Mouse (Mus musculus) intestine, embryonic 14.5 days (tissue): ENCODE results near the gene Rgs3. TPM values are rescaled to one million over a fixed set of nuclear protein-coding genes. Genes with fewer than 3 reads are reported as not detected.

Experiments used
- ATAC-seq: fragments of 200-750 bp; cut with Nextera tagmentation; replicated peaks from 2 replicates; pipeline ENCODE4 v1.8.0; 2017; ENCODE audit warnings: low read depth, moderate number of reproducible peaks, moderate TSS enrichment, moderate library complexity; ENCODE audit not compliant: low FRiP score, low TSS enrichment
- DNase-seq: peaks from one replicate; pipeline ENCODE4 v3.0.0-alpha.2; 2018; ENCODE audit warnings: low spot score
- H3K27ac ChIP-seq: fragments of 300-500 bp; sonication (generic); 2 replicates; pipeline ENCODE4 v1.5.1; 2014; ENCODE audit warnings: low read depth, mild to moderate bottlenecking, control low read depth
- H3K27me3 ChIP-seq: fragments of 300-500 bp; sonication (generic); replicated peaks from 2 replicates; pipeline ENCODE4 v1.6.1; 2014; ENCODE audit warnings: low read length, control low read depth; ENCODE audit not compliant: control insufficient read depth, insufficient read depth
- H3K36me3 ChIP-seq: fragments of 300-500 bp; sonication (generic); 2 replicates; pipeline ENCODE4 v1.6.1; 2014; ENCODE audit warnings: low read length, control low read depth; ENCODE audit not compliant: control insufficient read depth, insufficient read depth
- H3K4me1 ChIP-seq: fragments of 300-500 bp; sonication (generic); replicated peaks from 2 replicates; pipeline ENCODE4 v1.6.1; 2014; ENCODE audit warnings: low read length, control low read depth, mixed read lengths; ENCODE audit not compliant: control insufficient read depth, insufficient read depth
- H3K4me2 ChIP-seq: fragments of 300-500 bp; sonication (generic); 2 replicates; pipeline ENCODE4 v1.6.1; 2014; ENCODE audit warnings: low read length
- H3K4me3 ChIP-seq: fragments of 300-500 bp; sonication (generic); 2 replicates; pipeline ENCODE4 v1.5.1; 2014; ENCODE audit warnings: low read depth, low read length, control low read depth, mixed read lengths
- H3K9ac ChIP-seq: fragments of 300-500 bp; sonication (generic); 2 replicates; pipeline ENCODE4 v1.6.1; 2014; ENCODE audit warnings: mild to moderate bottlenecking, low read length
- H3K9me3 ChIP-seq: fragments of 300-500 bp; sonication (generic); 2 replicates; pipeline ENCODE4 v1.6.1; 2016; ENCODE audit warnings: low read length, control low read depth; ENCODE audit not compliant: control insufficient read depth
- WGBS: fragments of 180-500 bp; shearing (Covaris S2); extraction: QIAGEN DNeasy Blood & Tissue Kit; methylation state at CpG from one replicate; pipeline ENCODE4 v1.1.7; 2014; 5-methylcytosine and 5-hydroxymethylcytosine counted together
- polyA plus RNA-seq: library from polyadenylated mRNA; unstranded; fragments of >200 nt; fragmentation: Nextera tagmentation; extraction: Ambion mirVana; gene quantifications from 2 replicates; pipeline ENCODE4 v1.2.1, GENCODE M21; 2014

The Rgs3 gene
- polyA plus RNA-seq, 1 experiment from 2014 or later: 35.0 TPM

GRCm38 (mm10) chr4:62669094-62670071 is 109.7 kb downstream of the Rgs3 start:
- no peak overlapping the region for H3K9ac ChIP-seq

GRCm38 (mm10) chr4:62673531-62674030 is 113.9 kb downstream of the Rgs3 start:
- no peaks in the 10 kb centered on the region for H3K9me3 ChIP-seq
- H3K36me3 ChIP-seq: no peaks in the 10 kb centered on the region
- peak overlapping the region; percentile 55 for H3K4me3 ChIP-seq
- H3K27ac ChIP-seq: no peak overlapping the region
- peak overlapping the region; percentile 61 for H3K4me2 ChIP-seq
- H3K9ac ChIP-seq: peak overlapping the region; percentile 65
- 7% methylated on average over 9 of the region's 9 CpGs for WGBS
- peak; percentile 66 for DNase-seq
- peaks cover 43% of the 10 kb centered on the region for H3K4me1 ChIP-seq
- ATAC-seq: peak; percentile 66
- no peaks in the 10 kb centered on the region for H3K27me3 ChIP-seq

More at GRCm38 (mm10) chr4:62669094-62670071, 109.7 kb downstream of the Rgs3 start:
- DNase-seq (no peak), ATAC-seq (0 out of 2 replicates have a peak, but pooled peaks have one; percentile 28)
- Histone ChIP-seq H3K36me3 (no peaks in the 10 kb centered on the region), H3K4me1 (peaks cover 15% of the 10 kb centered on the region), H3K4me3 (no peak overlapping the region), H3K4me2 (no peak overlapping the region), H3K27ac (peak overlapping the region; percentile 40; the same call in 1 of the 2 replicates), H3K9me3 (no peaks in the 10 kb centered on the region), H3K27me3 (no peaks in the 10 kb centered on the region)
- WGBS: 64% methylated on average over 13 of the region's 13 CpGs

GRCm38 (mm10) chr4:62674031-62674995 is 114.7 kb downstream of the Rgs3 start:
- Histone ChIP-seq H3K9ac (peak overlapping the region; percentile 65), H3K9me3 (no peaks in the 10 kb centered on the region), H3K36me3 (no peaks in the 10 kb centered on the region), H3K4me3 (peak overlapping the region; percentile 55), H3K27me3 (no peaks in the 10 kb centered on the region), H3K4me2 (peak overlapping the region; percentile 61), H3K4me1 (peaks cover 38% of the 10 kb centered on the region), H3K27ac (peak overlapping the region; percentile 51; the same call in 1 of the 2 replicates)
- DNase-seq (peak; percentile 79), ATAC-seq (peak; percentile 45)
- WGBS: 2% methylated on average over 30 of the region's 30 CpGs

GRCm38 (mm10) chr4:62675394-62675793 is 115.7 kb downstream of the Rgs3 start:
- Histone ChIP-seq H3K4me3 (peak overlapping the region; percentile 55), H3K9ac (peak overlapping the region; percentile 65; the same call in 1 of the 2 replicates), H3K36me3 (no peaks in the 10 kb centered on the region), H3K4me2 (peak overlapping the region; percentile 61), H3K27ac (no peak overlapping the region), H3K4me1 (peaks cover 33% of the 10 kb centered on the region), H3K9me3 (no peaks in the 10 kb centered on the region), H3K27me3 (no peaks in the 10 kb centered on the region)
- DNase-seq (no peak), ATAC-seq (no peak)
- 70% methylated on average over 2 of the region's 2 CpGs for WGBS

- Histone ChIP-seq H3K27me3 (no peaks in the 10 kb centered on the region), H3K4me2 (peak overlapping the region; percentile 12), H3K27ac (no peak overlapping the region), H3K9ac (no peak overlapping the region), H3K9me3 (no peaks in the 10 kb centered on the region), H3K4me3 (no peak overlapping the region), H3K4me1 (peaks cover 33% of the 10 kb centered on the region), H3K36me3 (peaks cover 7% of the 10 kb centered on the region; the same call in 1 of the 2 replicates)
- DNase-seq: no peak
- WGBS: 50% methylated on average over 10 of the region's 10 CpGs
- ATAC-seq: no peak
These were observed 117.5 kb downstream of the Rgs3 start for GRCm38 (mm10) chr4:62677047-62677737.

GRCm38 (mm10) chr4:62679157-62679556 is 119.5 kb downstream of the Rgs3 start:
- Histone ChIP-seq H3K27me3 (no peaks in the 10 kb centered on the region), H3K36me3 (peaks cover 7% of the 10 kb centered on the region; the same call in 1 of the 2 replicates), H3K9me3 (no peaks in the 10 kb centered on the region), H3K4me3 (no peak overlapping the region), H3K27ac (no peak overlapping the region), H3K4me2 (no peak overlapping the region), H3K4me1 (peaks cover 30% of the 10 kb centered on the region), H3K9ac (no peak overlapping the region)
- 83% methylated on average over 9 of the region's 9 CpGs for WGBS
- DNase-seq (no peak), ATAC-seq (no peak)

GRCm38 (mm10) chr4:62681467-62681866 is 121.8 kb downstream of the Rgs3 start:
- H3K27me3 ChIP-seq: no peaks in the 10 kb centered on the region
- 78% methylated on average over 11 of the region's 11 CpGs for WGBS
- H3K27ac ChIP-seq: no peak overlapping the region
- H3K4me1 ChIP-seq: peaks cover 16% of the 10 kb centered on the region
- H3K4me3 ChIP-seq: no peak overlapping the region
- DNase-seq (no peak), ATAC-seq (no peak)
- peaks cover 7% of the 10 kb centered on the region; the same call in 1 of the 2 replicates for H3K36me3 ChIP-seq
- no peak overlapping the region for H3K9ac ChIP-seq
- no peak overlapping the region for H3K4me2 ChIP-seq
- H3K9me3 ChIP-seq: no peaks in the 10 kb centered on the region
